Mouse (Mus musculus) embryo, embryonic 10 days (tissue): ENCODE measurements around the gene Syngr4.

Source experiments
- DNase-seq: peaks from one replicate; pipeline ENCODE4 v3.0.0-alpha.2; 2015; ENCODE audit warnings: low spot score

Syngr4 gene

DNA sequence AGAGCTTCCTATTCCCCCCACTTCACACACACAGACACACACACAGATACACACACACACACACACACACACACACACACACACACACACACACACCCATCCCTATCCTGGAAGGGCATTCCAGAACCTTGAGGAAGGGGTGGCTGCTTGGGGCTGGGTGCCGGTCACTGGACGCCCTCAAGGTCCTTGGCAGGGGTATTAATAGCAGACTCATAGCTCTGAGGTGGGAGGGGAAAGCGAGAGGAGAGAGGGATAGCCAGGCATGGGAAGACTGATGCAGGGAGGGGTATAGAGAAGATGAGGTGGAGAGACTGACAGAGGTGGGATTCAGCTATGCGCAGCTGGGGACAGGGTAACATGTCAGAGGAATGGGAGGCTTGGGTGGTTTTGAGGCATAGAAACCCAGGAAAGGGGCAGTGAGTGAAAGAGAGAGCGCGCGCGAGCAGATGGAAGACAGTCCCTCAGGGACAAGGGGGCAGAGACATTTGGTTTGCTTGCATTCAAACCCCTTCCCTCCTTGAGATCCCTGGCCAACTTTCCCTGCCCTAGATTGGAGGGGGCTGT is 27.3 kb downstream of the Syngr4 start:
- no peak for DNase-seq

DNA sequence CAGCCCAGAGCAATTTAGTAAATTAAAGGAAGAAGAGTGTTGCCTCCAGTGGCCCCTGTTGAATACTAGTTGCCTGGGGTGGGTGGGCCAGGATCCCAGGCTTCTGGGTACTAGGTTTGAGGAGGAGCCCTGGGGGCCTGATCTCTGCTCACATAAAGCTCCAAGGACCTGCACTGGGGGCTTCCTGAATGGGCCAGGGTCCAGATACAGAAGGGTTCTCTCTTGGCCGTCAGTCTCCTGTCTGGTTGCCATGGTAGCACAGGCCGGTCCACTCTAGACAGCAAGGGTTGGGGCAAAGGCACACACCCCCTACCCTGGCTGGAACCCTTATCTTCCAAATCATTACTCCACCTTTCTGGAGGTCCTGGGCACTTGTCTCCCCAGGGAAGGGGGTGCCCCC is 28.6 kb downstream of the Syngr4 start:
- peak; percentile 41 for DNase-seq

DNA sequence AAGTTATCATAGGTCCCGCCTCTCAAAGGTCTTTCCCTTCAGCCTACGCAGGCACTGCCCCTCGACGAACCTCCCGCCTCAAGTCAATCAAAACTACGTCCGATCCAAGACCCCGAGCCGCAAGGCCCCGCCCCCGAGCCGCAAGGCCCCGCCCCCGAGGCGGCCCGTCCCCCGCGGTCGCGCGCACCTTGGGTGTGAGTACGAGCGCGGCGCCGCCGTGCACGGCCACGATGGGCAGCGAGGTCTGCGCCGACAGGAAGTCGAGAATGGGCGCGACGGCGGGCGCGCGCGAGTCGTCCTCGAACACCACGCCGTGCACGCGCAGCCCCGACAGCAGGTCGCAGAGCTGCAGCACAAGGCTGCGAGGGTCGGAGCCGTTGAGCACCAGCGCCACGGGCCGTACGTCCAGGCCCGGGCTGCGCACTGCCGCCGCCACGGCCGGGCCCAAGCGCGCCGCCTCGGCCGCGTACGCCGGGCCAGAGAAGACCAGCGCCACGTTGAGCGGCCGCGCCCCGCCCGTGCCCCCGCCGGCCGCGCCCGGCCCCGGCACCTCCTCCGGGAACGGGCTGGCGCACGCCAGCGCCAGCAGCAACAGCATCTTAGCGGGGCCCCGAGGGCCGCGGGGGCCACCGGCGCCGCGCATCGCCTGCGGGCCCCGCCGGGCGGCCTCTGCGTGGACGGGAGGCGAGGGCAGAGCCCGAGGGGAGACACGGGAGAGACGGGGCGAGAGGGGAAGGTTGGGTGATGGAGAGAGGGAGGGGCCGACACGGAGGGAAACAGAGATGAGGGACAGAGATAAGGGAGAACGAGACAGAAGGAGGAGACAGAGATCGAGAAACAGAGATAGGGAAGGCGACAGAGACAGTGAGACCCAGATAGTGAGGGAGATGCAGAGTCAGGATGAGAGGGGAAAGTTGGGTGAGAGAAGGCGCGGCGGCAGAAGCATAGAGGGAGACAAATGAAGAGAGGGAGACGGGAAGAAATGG is 30.3 kb downstream of the Syngr4 start:
- DNase-seq: peak; percentile 97

DNA sequence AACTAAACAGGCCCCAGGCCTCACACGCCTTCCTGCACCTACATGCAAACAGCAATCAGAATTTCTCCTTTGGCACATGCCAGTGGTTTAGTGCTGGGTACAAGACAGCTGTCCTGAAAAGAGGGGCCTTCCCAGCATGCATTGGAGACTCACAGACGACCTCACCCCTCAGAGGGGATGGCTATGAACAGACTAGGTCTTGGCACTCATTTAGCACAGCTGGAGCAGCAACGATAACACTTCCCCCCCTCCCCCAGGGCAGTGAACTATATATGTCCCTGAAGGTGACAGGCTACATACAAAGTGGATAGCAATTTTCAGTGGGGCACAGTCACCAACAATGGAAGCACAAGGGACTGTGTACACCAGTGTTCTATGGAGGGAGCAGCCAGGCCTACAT is 32.1 kb downstream of the Syngr4 start:
- DNase-seq: no peak

DNA sequence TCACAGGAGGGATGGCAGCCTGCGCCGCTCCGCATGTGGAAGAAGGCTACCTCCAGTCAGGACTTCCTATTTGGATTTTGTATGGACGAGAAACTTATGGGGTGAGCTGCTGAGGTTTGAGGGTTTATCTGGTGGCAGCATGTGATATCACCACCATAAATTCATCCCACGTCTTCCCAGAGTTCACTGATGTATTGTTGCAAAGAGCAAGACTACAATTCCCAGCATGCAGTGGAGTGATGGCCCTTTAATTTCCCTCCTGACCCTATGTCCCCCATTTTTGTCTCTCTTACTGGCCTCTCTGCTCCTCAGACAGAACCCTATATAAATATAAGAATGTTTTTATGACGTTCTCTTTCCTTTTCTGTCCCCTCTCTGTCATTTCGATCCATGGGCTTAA is 33.7 kb downstream of the Syngr4 start:
- DNase-seq: no peak

DNA sequence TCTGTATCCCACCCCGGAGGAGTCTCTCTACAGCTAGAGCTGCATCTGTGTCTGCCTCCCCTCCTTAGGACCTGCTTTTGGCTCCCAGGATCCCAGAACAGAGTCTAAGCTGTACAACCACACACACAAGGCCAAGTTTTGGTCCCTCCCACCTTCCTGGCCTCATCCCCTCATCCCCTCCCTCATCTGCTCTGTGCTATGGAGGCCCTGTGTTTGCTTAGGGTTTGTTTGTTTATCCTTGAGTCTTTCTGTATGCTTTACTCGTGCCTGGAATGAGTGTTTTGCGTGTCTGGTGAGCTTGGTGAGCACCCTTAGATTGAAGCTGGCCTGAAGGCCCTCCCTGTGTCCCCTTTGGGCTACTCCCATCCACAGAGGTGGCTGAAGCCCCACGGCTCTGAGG is 37.5 kb downstream of the Syngr4 start:
- DNase-seq: no peak

DNA sequence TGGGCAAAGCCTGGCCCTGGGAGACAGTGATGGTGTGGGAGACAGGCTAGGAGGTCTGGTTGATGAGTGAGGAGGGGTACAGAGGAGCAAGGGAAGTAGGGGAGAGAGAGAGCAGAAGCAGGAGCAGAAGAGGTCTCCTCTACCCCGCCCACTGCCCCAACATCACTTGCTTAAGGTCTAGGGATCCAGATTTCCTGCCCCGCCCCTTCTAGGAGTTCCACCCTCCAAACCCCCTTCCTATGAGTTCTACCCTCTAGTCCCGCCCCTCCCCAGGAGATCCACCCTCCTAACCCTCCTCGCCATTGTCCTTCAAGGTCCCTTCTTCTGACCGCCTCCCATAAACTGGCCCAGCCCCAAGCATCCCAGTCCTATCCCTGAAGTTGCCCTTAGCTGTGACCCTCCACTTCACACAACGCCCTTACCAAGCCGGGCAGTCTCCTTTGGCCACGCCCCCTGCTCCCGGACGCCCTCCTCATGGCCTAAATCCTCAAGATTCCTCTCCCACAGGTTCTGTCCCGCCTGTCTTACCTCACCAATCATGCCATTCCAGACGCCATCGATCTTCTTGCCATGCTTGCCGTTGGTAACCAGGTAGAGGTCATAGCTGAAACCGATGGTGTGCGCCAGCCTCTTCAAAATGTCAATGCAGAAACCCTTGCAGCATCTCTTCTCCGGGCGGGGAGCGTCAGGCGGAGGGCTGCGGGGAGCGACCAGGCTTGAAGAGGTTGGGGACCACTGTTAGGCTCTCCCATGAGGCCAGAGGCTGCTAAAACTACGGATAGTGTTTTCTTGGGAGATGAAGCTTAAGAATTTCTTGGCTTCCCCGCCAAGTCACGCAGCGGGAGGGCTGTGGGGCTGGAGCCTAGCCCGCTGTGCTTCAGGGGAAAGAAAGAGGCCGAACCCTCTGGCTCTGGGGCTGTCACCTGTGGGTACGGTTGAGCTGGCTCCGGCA is 39.3 kb downstream of the Syngr4 start:
- DNase-seq: peak; percentile 78

DNA sequence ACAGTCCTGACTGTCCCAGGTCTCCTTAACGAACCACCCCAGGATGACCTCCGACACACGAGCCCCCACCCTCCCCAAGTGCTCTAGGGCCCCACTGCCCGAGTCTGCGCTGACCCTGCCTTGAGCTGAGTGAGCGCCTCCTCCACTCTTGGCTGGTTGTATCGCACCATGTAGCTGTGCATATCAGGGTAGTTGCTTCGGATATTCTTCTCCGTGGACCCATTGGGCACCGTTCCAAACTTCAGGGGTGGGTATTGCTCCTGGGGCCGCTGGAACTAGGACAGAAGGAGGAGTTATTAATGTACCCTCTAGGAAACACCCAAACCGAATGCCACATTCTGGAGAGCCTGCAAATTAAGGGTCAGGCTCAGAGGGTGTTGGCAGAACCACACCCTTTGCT is 43.4 kb downstream of the Syngr4 start:
- no peak for DNase-seq

DNA sequence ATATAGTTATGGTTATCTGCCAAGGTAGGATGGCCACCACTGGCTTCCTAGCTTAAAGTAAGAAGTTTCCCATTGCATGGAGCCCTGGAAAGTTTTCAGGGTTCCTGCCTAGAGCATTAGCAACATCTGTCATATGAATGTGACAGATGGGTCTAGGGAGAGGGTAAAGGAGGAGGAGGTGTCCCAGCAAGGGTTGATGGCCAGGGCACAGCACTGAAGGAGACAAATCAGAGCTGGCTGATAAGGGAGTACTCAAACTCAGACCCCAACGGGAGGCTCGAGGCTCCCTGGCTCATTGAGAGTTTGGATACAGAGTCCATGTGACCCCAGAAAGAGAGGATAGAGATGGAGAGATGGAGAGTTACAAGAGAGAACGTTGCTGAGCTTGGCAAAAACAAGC is 45.9 kb downstream of the Syngr4 start:
- DNase-seq: no peak

DNA sequence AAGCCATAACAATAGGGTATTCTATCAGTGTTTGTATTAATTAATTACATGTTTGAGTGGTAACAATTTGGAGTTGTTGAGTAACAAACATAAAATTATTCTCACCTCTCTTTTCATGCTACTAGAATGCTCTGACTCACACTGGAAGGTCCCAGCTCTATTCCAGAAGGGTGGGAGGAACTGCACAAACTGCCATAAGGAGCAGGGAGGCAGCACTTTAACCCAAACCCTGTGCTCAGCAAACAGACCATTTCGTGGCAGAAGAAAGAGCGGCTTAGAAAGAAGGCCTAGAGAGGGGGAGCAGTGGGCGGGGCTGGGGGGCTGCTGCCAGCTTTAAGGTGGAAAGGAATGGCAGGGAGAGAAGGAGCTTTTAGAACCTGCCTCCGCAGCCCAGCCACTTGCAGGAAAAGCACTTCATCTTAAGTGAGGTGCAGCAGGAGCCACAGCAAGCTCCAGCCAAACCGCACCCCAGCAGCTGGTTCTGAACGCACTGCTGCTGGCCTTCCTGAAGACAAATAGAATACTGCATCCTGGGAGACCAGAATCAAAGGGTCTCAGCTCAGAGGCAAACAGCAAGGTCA is 48.0 kb downstream of the Syngr4 start:
- DNase-seq: no peak

DNA sequence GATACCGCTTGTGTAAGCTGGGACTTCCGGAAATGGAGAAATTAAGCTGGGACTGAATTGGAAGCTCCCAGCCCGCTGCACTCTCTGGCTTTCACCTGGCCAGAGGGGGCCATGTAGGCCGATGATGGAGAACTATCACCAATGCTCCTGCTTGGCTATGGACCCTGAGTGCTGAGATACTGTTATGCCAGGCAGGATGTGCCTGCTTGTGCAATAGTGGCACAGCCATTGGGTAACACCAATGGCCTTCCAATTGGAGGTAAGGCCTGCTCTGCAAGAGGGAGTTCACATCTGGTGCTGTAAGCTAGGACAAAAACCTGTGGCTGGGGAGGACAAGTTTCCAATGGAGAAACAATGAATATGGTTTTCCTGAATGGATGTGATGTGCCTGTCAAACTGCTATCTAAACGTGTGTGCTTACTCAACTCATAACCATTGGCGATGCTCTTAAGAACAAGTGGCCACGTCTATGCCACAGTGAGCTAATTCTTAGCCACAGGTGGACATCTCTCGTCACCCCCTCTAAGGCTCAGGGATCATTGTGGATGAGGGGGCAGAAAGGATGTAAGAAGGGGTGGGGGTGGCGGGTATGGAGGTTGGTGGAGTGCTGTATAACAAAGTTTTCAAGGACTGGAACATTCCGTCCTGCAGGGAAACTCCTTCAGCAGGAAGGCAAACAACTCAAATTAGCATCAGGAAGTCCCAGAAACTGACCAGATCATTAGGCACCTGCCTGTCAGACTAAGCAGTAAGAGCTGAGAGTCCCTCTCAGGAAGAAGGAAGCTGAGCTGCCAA is 53.4 kb downstream of the Syngr4 start:
- no peak for DNase-seq
